Mouse (Mus musculus) ES-Bruce4 (cell line): ENCODE measurements around the gene Tpst1. TPM values are rescaled to one million over a fixed set of nuclear protein-coding genes. Genes with fewer than 3 reads are reported as not detected.

Experiments used
- H3K27ac ChIP-seq: 2 replicates; pipeline ENCODE4 v1.5.1; 2012; ENCODE audit warnings: low read length, inconsistent platforms; ENCODE audit not compliant: insufficient read depth
- H3K27me3 ChIP-seq: 2 replicates; pipeline ENCODE4 v1.6.1; 2012; ENCODE audit warnings: mild to moderate bottlenecking, low read length, inconsistent platforms; ENCODE audit not compliant: control insufficient read depth, poor library complexity, insufficient read depth, severe bottlenecking
- H3K36me3 ChIP-seq: 2 replicates; pipeline ENCODE4 v1.6.1; 2012; ENCODE audit warnings: inconsistent platforms, mild to moderate bottlenecking, low read length, moderate library complexity; ENCODE audit not compliant: control insufficient read depth, poor library complexity, insufficient read depth, severe bottlenecking
- H3K4me1 ChIP-seq: one replicate; pipeline ENCODE4 v1.8.1; 2011; ENCODE audit warnings: low read length; ENCODE audit not compliant: control insufficient read depth, insufficient read depth
- H3K4me3 ChIP-seq: 2 replicates; pipeline ENCODE4 v1.5.1; 2011; ENCODE audit warnings: low read depth, mild to moderate bottlenecking, low read length
- H3K9ac ChIP-seq: 2 replicates; pipeline ENCODE4 v1.6.1; 2012; ENCODE audit warnings: low read depth, mild to moderate bottlenecking, inconsistent platforms; ENCODE audit not compliant: poor library complexity, severe bottlenecking
- H3K9me3 ChIP-seq: replicated peaks from 2 replicates; pipeline ENCODE4 v1.6.1; 2012; ENCODE audit warnings: mild to moderate bottlenecking, low read length, inconsistent platforms; ENCODE audit not compliant: control insufficient read depth, poor library complexity, insufficient read depth, severe bottlenecking
- CTCF ChIP-seq: IDR thresholded peaks from one replicate; pipeline ENCODE4 v1.8.1; 2011; ENCODE audit warnings: low read depth, low read length
- EP300 ChIP-seq: IDR thresholded peaks from 2 replicates; pipeline ENCODE4 v1.6.1; 2011; ENCODE audit warnings: low read depth, low read length; ENCODE audit not compliant: insufficient read depth
- POLR2A ChIP-seq: IDR thresholded peaks from one replicate; pipeline ENCODE4 v1.8.1; 2011; ENCODE audit warnings: low read length; ENCODE audit not compliant: insufficient read depth
- polyA plus RNA-seq: library from polyadenylated mRNA; stranded (reverse); fragments of >200 nt; gene quantifications from 2 replicates; pipeline ENCODE4 v1.2.4, GENCODE M21; 2011; ENCODE audit warnings: low read depth; ENCODE audit not compliant: missing spikeins, insufficient read depth, insufficient read length

The Tpst1 gene
- polyA plus RNA-seq = 35.6 and 44.8 TPM in 2 replicates

DNA sequence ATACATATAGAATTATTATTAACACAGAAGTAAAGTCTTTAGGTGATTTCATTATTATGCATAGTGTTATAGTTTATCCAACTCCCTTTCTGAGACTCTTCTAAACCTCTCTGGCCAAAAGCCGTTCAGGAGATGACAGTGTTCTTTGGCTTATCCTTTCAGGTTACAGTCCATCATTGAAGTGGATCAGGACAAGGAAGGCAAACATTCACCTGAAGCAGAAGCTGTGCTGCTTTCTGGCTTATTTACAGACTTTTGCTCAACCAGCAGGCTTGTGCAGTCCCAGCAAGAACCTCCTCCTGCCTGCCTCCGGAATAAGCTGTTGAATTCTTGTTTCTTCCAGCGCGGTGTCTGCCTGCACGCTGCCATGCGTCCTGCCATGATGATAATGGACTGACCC lies at the start of gene Tpst1:
Tpst1 (plus strand) TSS at position 301 of the 400 bp plus-strand sequence.
- Histone ChIP-seq H3K4me1 (peaks cover 2% of the 10 kb centered on the region), H3K27ac (no peak within 1 kb of the TSS), H3K4me3 (no peak within 1 kb of the TSS), H3K9me3 (no peaks in the 10 kb centered on the region), H3K9ac (no peak within 1 kb of the TSS), H3K36me3 (no peaks in the 10 kb centered on the region), H3K27me3 (no peaks in the 10 kb centered on the region)
- TF ChIP-seq CTCF (no peak), POLR2A (no peak), EP300 (no peak)

- Histone ChIP-seq H3K4me3 (peak overlapping the region; percentile 90), H3K4me1 (no peaks in the 10 kb centered on the region), H3K27ac (no peak overlapping the region), H3K36me3 (no peaks in the 10 kb centered on the region), H3K27me3 (no peaks in the 10 kb centered on the region), H3K9ac (peak overlapping the region; percentile 48), H3K9me3 (no peaks in the 10 kb centered on the region)
- TF ChIP-seq CTCF (peak; percentile 82), EP300 (no peak), POLR2A (peak; percentile 55)
Measured at GRCm38 (mm10) chr5:130023767-130024539, 49.2 kb upstream of the Tpst1 start.

GRCm38 (mm10) chr5:130027134-130027533 lies 46.0 kb upstream of the Tpst1 start:
- no peak for TF ChIP-seq EP300
- TF ChIP-seq CTCF = no peak
- no peak for TF ChIP-seq POLR2A
- H3K27me3 ChIP-seq = no peaks in the 10 kb centered on the region
- H3K4me1 ChIP-seq = no peaks in the 10 kb centered on the region
- no peak overlapping the region for H3K9ac ChIP-seq
- H3K36me3 ChIP-seq = no peaks in the 10 kb centered on the region
- no peaks in the 10 kb centered on the region for H3K9me3 ChIP-seq
- H3K27ac ChIP-seq = no peak overlapping the region
- no peak overlapping the region for H3K4me3 ChIP-seq

- no peaks in the 10 kb centered on the region for H3K9me3 ChIP-seq
Measured at GRCm38 (mm10) chr5:130027696-130028095, 45.4 kb upstream of the Tpst1 start.

GRCm38 (mm10) chr5:130029142-130029897 lies 43.8 kb upstream of the Tpst1 start, which contains the start of the genes Asl and Crcp:
TSS of gene Asl (minus strand) at chr5:130029247.
TSS of gene Crcp (plus strand) at chr5:130029290.
- no peaks in the 10 kb centered on the region for H3K36me3 ChIP-seq
- no peaks in the 10 kb centered on the region for H3K27me3 ChIP-seq
- H3K27ac ChIP-seq = peak within 1 kb of the TSS; percentile 94
- no peaks in the 10 kb centered on the region for H3K9me3 ChIP-seq
- peak within 1 kb of the TSS; percentile 99 for H3K4me3 ChIP-seq
- no peak for TF ChIP-seq CTCF
- no peak for TF ChIP-seq EP300
- no peak for TF ChIP-seq POLR2A
- H3K9ac ChIP-seq = peak within 1 kb of the TSS; percentile 81
- H3K4me1 ChIP-seq = no peaks in the 10 kb centered on the region

More at GRCm38 (mm10) chr5:130027696-130028095, 45.4 kb upstream of the Tpst1 start:
- H3K9ac ChIP-seq = no peak overlapping the region
- H3K36me3 ChIP-seq = no peaks in the 10 kb centered on the region
- no peak overlapping the region for H3K4me3 ChIP-seq
- TF ChIP-seq POLR2A (no peak), EP300 (no peak), CTCF (no peak)
- no peak overlapping the region for H3K27ac ChIP-seq
- H3K27me3 ChIP-seq = no peaks in the 10 kb centered on the region
- no peaks in the 10 kb centered on the region for H3K4me1 ChIP-seq
